Mouse (Mus musculus) embryo, embryonic 11.5 days (tissue): ENCODE results near the gene Frrs1l.

Source experiments
- DNase-seq: peaks from one replicate; pipeline ENCODE4 v3.0.0-alpha.2; 2012; ENCODE audit warnings: low read depth, low spot score

The Frrs1l gene

DNA sequence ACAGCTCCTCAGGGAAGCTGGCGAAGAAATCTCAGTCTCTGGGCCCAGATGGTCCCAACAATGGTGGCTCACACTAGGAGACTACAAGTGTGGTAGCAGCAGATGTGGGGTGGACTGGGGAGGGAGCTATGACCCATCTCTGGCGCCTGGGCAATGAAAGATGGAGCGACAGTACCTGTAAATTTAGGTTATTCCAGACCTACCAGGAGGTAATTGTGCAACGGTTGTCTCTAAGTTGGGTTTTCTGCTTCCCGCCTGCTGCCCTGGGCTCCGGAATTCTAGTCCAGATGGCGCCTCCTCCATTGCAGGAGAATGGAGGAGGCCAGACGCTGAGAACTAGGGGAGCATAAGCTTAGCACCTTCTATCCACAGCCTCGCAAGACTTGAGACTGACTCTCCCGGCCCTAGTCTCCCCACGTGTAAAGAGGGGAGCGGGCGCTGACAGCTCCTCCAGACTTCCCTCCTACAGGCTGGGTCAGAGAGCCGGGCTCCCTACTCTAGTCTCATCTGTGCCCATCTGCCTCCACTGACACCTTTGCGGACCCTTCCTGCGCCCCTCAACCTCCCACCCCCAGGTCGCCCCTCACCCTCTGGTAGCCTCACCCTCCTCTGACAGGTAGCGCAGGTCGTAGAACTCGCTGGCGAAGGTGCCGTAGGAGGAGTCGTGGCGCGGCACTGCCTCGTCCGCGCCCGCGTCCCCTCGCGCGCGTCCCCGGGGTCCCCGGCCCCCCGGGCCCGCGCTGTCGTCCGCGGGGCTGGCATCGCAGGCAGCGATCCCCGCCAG is 568 bp downstream of the Frrs1l start:
- DNase-seq: no peak

DNA sequence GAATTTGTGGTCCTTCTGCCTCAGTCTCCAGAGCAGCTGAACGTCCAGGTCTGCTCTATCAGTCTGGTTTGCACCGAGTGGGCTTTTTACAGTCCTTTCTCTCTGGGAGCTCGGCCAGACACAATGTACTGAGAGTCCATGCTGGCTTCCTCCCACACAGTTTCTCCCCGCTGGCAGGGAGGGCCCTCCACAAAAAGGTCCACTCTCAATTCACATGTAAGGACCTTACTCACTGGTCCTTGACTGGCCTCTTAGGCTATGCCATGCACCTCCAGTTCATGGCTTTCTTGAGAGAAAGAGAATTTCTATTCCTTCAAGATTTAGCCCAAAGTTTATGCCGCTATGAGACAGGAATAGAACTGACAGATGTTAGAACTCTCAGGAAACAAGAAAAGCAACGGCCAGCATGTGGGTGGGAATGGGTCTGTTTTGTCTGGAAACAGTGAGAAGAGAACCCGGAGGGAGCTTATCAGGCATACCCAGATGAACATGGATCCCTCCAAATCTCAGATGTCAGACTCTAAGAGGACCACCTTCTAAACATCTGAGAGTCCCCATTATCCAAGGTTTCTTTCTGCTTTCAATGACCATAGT is 24.5 kb downstream of the Frrs1l start:
- DNase-seq: no peak

DNA sequence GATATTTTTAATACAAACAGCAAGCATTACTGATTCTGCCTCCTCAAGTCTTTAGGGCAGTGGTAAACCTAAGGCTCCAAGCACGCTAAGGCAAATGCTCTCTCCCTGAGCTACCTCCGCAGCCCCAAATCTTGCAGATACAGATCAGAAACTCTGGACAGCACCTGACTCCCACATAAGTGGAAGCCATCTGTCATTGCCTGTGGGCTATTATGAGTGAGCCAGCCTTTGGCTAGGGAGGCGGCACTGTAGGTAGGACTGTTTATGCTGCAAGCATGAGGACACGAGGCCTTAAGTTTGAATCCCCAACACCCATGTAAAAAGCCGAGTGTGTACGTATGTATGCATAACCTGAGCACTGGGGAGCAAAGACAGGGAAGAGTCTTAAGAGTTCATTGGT is 26.5 kb downstream of the Frrs1l start:
- no peak for DNase-seq

DNA sequence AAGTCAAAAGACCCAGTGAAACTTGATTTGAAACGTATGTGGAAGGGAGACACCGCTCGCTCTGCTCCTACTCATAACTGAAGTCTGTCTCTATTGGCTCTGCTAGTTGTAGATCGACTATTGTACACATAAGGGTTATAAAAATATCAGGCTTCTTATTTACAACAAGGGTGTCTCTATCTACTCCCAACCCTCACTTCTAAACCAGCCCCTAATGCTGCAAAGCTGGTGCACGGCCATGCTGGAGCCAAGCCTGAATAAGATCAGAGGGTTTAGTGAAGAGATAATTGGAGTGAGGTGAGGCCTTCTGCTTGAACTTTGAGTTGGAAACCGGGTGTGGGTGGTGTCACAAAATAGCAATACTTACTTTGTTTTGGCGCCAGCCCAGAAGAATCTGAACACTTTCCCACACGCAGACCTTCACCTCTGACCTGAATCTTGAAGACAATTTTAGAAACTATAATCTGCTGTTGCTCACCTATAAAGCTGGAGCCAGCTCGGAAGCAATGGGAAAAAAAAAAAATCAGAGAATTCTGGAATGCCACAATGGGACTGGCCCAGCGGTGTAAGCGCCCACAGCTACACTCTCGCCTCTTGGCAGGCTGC is 28.8 kb downstream of the Frrs1l start:
- no peak for DNase-seq

DNA sequence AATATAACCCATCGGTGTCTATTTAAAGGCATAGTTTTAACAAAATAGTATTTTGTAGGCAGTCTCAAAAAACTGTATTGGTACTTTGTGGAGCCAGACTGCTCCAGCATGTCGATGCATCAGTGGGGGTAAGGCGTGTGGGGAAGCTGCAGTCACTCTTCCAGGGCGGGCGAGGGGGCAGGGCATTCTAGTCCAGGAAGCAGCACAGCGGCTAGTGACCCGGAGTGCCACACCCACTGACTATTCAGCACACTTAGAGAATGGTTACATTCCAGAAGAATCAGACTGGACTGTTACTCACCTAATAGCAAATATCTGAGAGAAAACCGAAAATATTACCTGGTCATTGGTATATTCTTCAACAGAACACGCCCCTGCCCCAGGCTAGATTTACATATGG is 32.7 kb downstream of the Frrs1l start:
- DNase-seq: no peak

DNA sequence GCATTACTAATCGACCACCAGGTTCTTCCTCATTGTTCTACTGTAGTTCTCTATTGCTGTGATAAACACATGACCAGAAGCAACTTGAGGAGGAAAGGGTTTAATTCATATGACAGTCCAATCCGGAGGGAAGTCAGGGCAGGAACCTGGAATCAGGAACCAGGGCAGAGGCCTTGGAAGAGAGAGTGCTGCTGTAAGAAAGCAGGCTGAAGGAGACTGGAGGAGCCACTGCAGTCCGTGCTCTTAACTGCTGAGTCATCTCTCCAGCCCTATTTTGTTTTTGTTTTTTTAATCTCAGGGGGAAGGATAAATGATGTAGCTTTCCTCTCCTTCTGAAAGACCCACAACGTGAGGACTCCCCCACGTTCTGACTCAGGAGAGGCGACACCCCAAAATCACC is 37.0 kb downstream of the Frrs1l start:
- no peak for DNase-seq

DNA sequence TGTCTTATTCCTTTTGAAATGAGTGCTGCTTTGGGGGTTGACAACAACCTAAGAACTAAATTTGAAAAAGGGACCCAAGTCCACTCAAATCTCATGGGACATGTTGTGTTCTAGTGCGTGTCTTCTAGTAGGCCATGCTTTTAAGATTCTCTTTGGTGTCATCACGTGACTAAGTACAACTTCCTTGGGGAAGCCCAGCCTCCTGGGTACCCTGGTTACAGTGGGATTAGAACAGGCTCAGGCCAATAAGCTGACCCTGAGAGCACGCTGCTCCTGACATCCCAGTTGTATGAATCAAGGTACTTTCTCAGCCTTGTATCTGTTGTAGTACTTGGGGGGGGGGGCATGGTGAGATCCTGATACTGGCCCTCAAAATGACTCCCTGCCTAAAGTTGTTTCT is 38.5 kb downstream of the Frrs1l start:
- no peak for DNase-seq

DNA sequence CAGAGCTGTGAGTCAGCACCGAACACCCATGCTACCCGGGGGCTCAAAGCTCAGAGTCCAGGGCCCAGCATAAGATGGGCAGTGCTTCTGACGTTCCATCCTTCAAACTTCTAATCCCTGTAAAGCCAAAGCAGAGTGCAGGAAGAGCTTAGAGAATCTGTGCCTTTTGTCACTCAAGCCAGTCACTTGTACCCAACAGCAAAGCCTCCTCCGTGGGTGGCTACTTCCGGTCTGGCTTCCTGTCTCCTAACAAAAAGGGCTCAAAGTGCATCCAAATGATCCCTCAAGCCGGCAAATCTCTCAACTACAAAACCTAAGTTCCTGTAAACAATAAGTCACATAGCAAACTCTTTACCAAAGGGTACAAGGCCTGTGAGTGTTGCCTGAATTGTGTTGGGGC is 40.7 kb downstream of the Frrs1l start:
- DNase-seq: no peak

DNA sequence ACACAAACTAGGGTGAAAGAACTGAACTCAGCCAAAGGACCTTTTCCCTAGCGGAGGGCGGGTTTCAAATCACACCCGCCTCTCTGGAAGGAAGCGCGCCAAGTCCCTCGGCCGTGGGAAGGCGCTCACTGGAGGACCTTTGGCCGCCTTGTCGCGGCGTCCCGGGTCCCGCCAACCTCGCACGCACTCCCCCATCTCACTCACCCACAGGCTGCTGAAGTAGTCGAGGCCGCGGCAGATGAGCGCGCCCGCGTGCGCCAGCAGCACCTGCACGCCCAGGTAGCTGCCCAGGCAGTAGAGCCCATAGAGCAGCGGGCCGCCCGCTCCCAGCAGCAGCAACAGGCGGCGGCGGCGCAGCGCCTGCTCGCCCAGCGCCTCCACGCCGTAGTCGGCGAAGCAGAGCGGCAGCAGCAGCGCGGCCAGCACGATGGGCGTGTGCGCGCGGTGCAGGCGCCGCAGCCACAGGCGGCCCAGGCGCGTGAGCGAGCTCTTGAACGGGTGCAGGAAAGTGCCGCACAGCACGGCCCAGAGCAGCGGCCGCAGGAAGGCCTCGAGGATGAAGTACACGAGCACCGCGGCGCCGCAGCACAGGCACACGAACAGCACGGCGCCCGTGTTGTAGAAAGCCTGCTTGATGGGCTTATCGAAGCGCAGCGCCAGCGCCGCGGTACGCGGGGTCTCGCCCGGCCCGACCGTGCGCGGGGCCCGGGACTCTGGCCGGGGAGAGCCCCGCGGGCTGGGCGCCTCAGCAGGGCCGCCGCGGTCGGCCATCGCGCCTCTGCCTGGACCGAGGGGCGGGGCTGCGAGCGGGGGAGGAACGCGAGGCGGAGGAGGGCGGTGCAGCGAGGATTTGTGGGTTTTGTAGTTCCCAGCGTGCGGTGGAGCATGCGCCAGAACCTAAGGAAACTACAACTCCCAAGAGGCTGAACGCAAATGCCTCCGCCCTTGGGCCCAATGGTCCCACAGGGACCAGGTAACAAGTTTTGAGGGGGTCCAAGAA is 43.2 kb downstream of the Frrs1l start, which contains the start of gene Tmem245:
Tmem245 (minus strand) TSS at position 797 of the 1,000 bp plus-strand sequence.
- DNase-seq: peak; percentile 92

DNA sequence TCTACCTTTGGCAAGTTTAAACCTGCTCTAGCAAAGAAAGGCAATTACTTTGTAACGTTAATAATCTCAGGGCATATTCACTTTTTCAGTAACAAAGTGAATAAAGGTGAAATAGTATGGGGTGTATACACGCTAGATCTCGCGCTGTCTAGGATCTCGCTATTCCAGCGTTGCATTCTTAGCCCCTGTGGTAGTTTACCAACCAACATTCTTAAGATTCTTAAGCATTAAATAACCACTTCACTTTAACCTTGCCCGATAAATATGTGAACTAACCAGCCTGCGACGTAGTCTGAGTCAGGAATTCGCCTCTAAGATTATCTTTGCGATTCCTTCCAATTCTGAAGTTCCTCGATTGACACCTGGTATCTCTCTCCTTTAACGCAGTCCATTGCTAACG is 44.0 kb downstream of the Frrs1l start:
- DNase-seq: no peak

DNA sequence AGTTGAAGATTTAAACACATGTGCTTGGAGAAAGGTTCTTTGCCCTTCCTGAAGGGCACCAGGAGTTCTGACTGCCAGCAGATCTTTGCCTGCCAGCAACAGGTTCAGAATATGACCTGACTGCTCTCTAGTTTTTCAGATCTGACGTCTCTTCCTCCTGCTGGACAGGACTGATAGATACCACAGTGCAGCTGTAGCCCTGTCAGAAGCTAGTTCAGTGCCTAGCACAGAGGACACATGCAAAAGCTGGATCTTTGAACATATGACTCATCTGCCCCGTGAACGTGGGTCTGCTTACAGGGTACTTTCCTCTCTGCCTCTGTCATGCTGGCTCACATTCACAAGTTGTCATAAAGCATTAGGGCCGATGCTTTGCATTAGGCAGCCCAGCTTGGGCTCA is 45.9 kb downstream of the Frrs1l start:
- DNase-seq: no peak

DNA sequence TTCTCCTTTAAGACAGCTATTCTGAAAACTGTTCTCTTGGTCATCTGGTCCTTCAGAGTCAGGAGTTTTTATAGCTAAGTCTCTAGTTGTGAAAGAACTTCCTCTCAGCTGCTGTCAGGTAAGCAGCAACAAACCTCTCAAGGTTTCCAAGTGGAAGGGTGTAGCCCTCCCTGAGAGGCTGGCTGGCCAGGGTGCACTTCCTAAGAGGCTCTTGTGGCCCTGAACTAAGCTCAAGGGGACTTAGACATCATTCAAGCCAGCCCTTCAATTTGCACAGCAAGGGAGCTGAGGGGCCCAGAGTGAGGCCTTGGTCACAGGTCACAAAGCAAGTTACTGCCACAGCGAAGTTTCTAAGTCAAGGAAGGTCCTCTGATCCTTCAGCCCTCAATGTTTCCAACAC is 46.9 kb downstream of the Frrs1l start:
- DNase-seq: no peak

DNA sequence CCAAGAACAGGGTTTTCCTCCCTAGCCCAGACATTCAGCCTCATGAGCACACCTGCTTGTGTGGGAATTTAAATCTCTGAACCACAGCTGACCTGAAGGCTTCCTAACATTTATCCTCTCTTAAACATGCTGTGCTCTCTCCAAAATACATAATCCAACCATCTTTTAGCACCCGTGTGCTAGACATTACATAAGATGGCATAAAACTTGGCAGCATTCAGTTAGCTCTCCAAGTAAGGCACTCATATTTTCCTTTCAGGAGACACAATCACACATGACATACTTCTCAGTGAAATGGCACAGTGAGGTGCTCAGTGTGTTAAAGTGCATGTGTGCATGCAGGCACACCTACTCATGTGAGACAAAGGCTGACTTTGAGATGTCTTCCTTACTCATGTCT is 47.6 kb downstream of the Frrs1l start:
- DNase-seq: no peak

DNA sequence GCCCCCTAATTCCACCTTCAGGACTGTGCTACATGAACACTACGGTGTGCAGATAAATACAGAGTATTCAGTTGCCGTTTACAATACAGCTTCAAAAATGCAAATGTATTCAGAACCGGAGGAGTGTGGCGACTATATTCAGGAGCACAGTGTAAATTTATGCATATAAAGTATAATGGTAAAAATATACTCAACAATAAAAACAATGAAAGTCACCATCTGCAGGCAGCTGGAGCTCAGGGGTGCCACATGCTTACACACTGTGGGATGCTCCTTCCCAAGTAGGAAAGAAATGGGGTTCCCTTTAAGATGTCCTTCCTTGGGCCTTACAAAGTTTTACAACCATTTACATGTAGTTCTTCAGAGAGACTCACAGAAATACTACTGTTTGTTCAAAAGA is 48.7 kb downstream of the Frrs1l start:
- no peak for DNase-seq

DNA sequence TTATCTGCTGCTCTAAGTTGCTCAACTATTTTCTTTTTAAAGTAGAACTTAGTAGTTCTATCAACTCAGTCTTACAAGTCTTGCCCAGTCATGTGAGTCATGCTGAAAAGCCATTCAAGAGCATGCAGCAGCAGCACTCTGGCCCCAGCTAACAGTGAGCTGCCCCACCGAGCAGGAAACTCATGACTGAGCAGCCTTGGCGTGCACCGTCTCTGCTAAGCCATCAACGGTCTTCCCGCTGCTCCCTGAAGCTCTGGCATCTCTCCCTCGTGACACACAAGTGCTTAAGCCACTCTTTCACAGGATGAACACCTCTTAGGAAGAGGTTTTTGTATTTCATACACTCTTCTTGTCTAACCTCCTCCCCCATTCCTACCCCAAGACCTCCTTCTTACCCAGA is 53.1 kb downstream of the Frrs1l start:
- DNase-seq: no peak

DNA sequence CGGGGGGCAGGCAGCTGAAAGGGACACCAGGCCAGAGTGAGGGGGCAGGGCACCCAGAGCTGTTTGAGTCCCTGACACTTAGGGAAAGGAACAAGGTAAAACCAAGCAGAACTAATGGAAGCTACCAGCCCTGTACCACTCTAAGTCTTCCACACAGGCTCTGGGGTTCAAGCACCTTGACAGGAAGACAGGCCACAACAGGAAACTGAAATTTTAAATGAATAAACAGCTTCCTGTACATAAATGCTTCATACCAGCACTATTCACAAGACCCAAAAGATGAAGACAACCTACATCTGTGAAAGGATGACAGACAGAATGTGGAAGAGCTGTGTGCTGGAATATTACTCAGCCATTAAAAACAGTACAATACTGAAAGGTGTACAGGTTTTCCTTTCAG is 54.9 kb downstream of the Frrs1l start:
- no peak for DNase-seq

DNA sequence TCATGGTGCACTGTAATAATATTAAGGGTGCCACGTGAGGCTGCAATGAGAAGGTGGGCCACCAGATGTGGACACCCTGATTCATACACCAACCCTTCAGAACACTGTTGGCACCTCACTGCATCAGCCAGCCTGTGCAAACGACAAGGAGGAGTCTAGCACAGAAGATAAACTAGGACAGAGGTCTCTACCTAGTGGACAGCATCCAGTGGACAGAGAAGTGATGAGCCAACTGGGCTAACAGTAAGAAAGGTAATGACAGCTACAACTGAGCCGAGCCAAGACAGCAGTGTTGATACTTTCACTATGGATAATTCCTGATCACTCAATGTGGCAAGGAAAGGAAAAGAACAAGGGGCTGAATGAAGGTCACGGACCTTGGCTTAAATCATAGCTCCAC is 57.0 kb downstream of the Frrs1l start:
- DNase-seq: no peak

DNA sequence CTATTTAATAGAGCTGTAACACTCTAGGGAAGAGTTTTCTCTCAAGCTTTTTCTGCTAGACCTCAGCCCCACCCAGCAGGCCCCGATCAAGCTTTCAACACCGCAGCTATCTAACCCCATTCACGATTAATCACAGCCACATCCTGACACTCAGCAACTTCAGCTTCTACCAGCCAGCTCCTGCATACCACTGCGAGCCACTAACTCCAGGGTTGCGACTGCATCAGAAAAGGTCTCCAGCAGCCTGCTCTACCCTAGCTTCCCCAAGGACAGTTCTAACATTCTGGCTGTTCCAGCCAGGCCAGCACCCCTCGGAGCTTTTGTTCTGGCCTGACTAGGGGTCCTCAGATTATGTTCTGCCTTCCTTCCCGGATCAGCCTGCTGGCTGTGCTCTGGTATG is 58.1 kb downstream of the Frrs1l start:
- no peak for DNase-seq

DNA sequence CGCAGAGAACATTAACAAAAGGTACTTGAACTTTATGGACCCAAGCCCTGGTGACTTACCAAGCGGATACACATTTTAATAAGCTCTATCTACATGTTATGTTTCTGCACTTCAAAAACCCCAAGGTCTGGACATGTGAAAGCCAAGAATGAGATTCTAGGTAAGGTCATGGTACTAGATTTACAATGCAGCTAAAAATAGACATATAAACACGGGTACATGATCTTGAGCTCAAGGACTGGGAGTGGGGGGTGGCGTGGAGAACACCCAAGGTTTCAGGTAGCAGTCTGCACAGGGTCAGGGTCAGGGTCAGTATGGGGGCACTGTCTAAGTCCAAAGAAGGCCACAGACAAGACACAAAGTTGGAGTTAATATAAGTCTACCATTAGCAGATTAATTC is 59.9 kb downstream of the Frrs1l start:
- DNase-seq: no peak

DNA sequence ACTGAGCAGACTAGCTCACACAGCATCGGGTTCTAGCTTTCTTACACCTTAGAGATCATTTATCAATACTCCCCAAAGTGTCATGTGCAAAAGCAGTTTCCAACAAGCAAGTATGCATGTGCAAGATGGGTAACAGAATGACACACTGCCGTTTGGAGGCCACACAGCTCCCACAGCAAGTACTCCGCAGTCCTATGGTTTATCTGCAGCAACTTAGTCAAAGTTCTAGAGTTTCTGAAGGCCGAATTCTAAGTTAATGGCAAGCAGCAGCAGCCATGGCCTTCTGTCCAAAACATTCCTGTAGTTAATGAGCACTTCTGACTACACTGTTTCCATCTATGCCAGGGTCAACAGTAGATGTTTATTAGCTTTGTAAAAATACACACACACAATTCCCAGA is 63.2 kb downstream of the Frrs1l start:
- DNase-seq: no peak

DNA sequence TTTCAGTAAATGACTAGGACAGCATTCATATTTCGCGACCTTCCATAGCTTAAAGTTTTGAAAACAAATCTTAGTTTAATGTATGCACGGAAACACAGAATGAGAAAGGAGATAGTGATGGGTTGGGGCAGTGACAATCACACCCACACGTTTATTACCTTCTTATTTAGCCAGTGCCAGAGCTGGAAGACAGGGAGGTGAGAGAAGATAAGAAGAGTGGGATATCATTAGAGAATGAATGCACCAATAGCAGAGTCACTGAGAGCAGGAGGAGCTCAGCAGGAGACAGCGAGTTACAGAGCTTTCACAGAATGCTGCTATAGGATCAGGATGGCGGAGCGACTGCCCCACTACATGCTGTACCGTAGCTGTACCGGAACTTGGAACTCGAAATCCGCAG is 68.0 kb downstream of the Frrs1l start:
- DNase-seq: no peak

DNA sequence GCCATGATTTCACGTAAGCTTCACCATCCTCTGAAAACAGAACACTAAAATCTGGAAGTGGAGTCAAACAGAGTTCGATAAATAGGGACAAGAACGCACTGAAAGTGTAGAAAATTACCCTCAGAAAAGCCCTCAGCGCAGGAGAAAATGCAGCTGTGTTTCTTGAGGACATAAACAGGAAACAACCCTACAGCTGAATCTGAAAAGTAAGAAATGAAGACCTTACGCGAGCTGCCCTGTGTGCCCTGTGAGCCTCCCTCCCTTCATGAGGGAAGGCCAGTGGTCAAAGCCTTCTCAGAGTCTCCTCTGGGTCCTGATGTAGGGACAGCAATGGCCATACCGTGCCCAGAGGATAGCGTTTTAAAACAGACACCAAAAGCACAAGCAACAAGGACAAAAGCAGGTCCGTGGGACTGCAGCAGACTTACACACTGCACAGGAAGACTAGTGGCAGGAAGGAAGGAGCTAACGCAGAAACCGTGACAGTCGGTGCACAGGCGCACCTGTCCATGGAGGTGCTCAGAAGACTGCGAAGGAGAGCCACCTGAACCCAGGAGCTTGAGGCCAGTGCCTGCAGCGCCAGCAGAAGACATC is 74.4 kb downstream of the Frrs1l start:
- DNase-seq: no peak
